Mouse (Mus musculus) myocyte (in vitro differentiated cells): ENCODE results near the gene Gm364. TPM values are rescaled to one million over a fixed set of nuclear protein-coding genes. Genes with fewer than 3 reads are reported as not detected.
A peak's percentile ranks its signal among the peaks of the same experiment; 100 is the strongest.

Experiments
- H3K27me3 ChIP-seq: one replicate; pipeline ENCODE4 v1.6.1; 2011; ENCODE audit not compliant: control insufficient read depth, insufficient read depth, insufficient read length
- H3K36me3 ChIP-seq: one replicate; pipeline ENCODE4 v1.6.1; 2011; ENCODE audit not compliant: control insufficient read depth, insufficient read depth
- H3K4me2 ChIP-seq: one replicate; pipeline ENCODE4 v1.6.1; 2011; ENCODE audit warnings: low read depth, control low read depth
- H3K4me3 ChIP-seq: one replicate; pipeline ENCODE4 v1.5.1; 2011; ENCODE audit warnings: mild to moderate bottlenecking, control low read depth, moderate library complexity
- H3K79me2 ChIP-seq: one replicate; pipeline ENCODE4 v1.6.1; 2011; ENCODE audit not compliant: control insufficient read depth, insufficient read depth
- H3ac ChIP-seq: one replicate; pipeline ENCODE4 v1.6.1; 2011; ENCODE audit not compliant: control insufficient read depth, insufficient read length
- CEBPB ChIP-seq: IDR thresholded peaks from 2 replicates; pipeline ENCODE4 v1.6.1; 2011; ENCODE audit warnings: mild to moderate bottlenecking, moderate library complexity; ENCODE audit not compliant: poor library complexity, insufficient read depth, severe bottlenecking
- E2F4 ChIP-seq: IDR thresholded peaks from one replicate; pipeline ENCODE4 v1.6.1; 2011; ENCODE audit warnings: mild to moderate bottlenecking, control low read depth, moderate library complexity; ENCODE audit not compliant: insufficient read depth
- MAX ChIP-seq: IDR thresholded peaks from one replicate; pipeline ENCODE4 v1.6.1; 2011; ENCODE audit warnings: low read depth, mild to moderate bottlenecking, control low read depth
- MYOD1 ChIP-seq, 3 experiments: IDR thresholded peaks; one replicate each; pipeline ENCODE4 v1.6.1; 2011; ENCODE audit warnings: control low read depth in 2 of 3, low read depth in 2 of 3, mild to moderate bottlenecking in 2 of 3, moderate library complexity in 1 of 3; ENCODE audit not compliant: insufficient read length in 2 of 3, control insufficient read depth in 1 of 3
- MYOG ChIP-seq, 3 experiments: IDR thresholded peaks; one replicate each; pipeline ENCODE4 v1.6.1; 2011; ENCODE audit warnings: control low read depth in 2 of 3, low read depth in 2 of 3, mild to moderate bottlenecking in 2 of 3; ENCODE audit not compliant: insufficient read length in 2 of 3, control insufficient read depth in 1 of 3, insufficient read depth in 1 of 3
- POLR2A ChIP-seq: IDR thresholded peaks from one replicate; pipeline ENCODE4 v1.6.1; 2011; ENCODE audit warnings: low read depth, mild to moderate bottlenecking, control low read depth, moderate library complexity; ENCODE audit not compliant: insufficient read length
- POLR2AphosphoS2 ChIP-seq: IDR thresholded peaks from one replicate; pipeline ENCODE4 v1.6.1; 2011; ENCODE audit warnings: low read depth, control low read depth; ENCODE audit not compliant: insufficient read length
- REST ChIP-seq: IDR thresholded peaks from one replicate; pipeline ENCODE4 v1.6.1; 2011; ENCODE audit warnings: mild to moderate bottlenecking, control low read depth, moderate library complexity; ENCODE audit not compliant: insufficient read depth, insufficient read length
- SRF ChIP-seq: IDR thresholded peaks from one replicate; pipeline ENCODE4 v1.6.1; 2011; ENCODE audit warnings: low read depth; ENCODE audit not compliant: control insufficient read depth, insufficient read length
- TCF12 ChIP-seq: IDR thresholded peaks from one replicate; pipeline ENCODE4 v1.6.1; 2011; ENCODE audit warnings: mild to moderate bottlenecking, control low read depth; ENCODE audit not compliant: poor library complexity, insufficient read depth, severe bottlenecking
- TCF3 ChIP-seq: IDR thresholded peaks from one replicate; pipeline ENCODE4 v1.6.1; 2011; ENCODE audit warnings: low read depth, control low read depth; ENCODE audit not compliant: insufficient read length
- USF1 ChIP-seq: IDR thresholded peaks from one replicate; pipeline ENCODE4 v1.6.1; 2011; ENCODE audit warnings: low read depth, mild to moderate bottlenecking, control low read depth, moderate library complexity
- polyA plus RNA-seq: library from polyadenylated mRNA; unstranded; fragments of >200 nt; fragmentation: generic; extraction: Trizol; gene quantifications from one replicate; pipeline ENCODE4 v1.2.1, GENCODE M21; 2012; ENCODE audit warnings: missing spikeins

Gm364 gene
- polyA plus RNA-seq, 1 experiment: 0.29 TPM

GRCm38 (mm10) chrX:57374029-57374428 lies 34.9 kb upstream of the Gm364 start:
- Histone ChIP-seq H3ac (no peak overlapping the region), H3K36me3 (no peaks in the 10 kb centered on the region), H3K79me2 (no peaks in the 10 kb centered on the region), H3K4me2 (no peak overlapping the region), H3K4me3 (no peak overlapping the region), H3K27me3 (no peaks in the 10 kb centered on the region)
- no peak for TF ChIP-seq REST
- TF ChIP-seq POLR2A: no peak
- TF ChIP-seq POLR2AphosphoS2: no peak
- TF ChIP-seq MAX: no peak

- Histone ChIP-seq H3ac (no peak overlapping the region), H3K4me3 (no peak overlapping the region), H3K27me3 (no peaks in the 10 kb centered on the region), H3K4me2 (no peak overlapping the region), H3K79me2 (no peaks in the 10 kb centered on the region), H3K36me3 (peaks cover 3% of the 10 kb centered on the region)
- no peak for TF ChIP-seq USF1
- no peak for TF ChIP-seq REST
- no peak for TF ChIP-seq POLR2AphosphoS2
- no peak for TF ChIP-seq POLR2A
- TF ChIP-seq SRF: no peak
- TF ChIP-seq CEBPB: no peak
- TF ChIP-seq MYOD1 (IDR thresholded peaks at IDR 0.05; ENCODE audit: control insufficient read depth in 1 of 3, insufficient read length in 2 of 3, low read depth in 2 of 3): no peak
- TF ChIP-seq MYOG (IDR thresholded peaks at IDR 0.05; ENCODE audit: control insufficient read depth in 1 of 3, insufficient read depth in 1 of 3, insufficient read length in 2 of 3, low read depth in 2 of 3): no peak
- no peak for TF ChIP-seq TCF3
- TF ChIP-seq TCF12: no peak
- no peak for TF ChIP-seq MAX
- TF ChIP-seq E2F4: no peak
These were observed 31.9 kb upstream of the Gm364 start for GRCm38 (mm10) chrX:57377096-57377495.

GRCm38 (mm10) chrX:57378579-57378978 lies 30.4 kb upstream of the Gm364 start:
- no peaks in the 10 kb centered on the region for H3K79me2 ChIP-seq
- no peak overlapping the region for H3ac ChIP-seq
- TF ChIP-seq MYOD1 (IDR thresholded peaks at IDR 0.05; ENCODE audit: control insufficient read depth in 1 of 3, insufficient read length in 2 of 3, low read depth in 2 of 3): no peak
- no peak for TF ChIP-seq MYOG (IDR thresholded peaks at IDR 0.05; ENCODE audit: control insufficient read depth in 1 of 3, insufficient read depth in 1 of 3, insufficient read length in 2 of 3, low read depth in 2 of 3)
- no peak for TF ChIP-seq TCF12
- peaks cover 7% of the 10 kb centered on the region for H3K36me3 ChIP-seq
- H3K4me2 ChIP-seq: no peak overlapping the region
- no peak overlapping the region for H3K4me3 ChIP-seq
- no peaks in the 10 kb centered on the region for H3K27me3 ChIP-seq

GRCm38 (mm10) chrX:57380915-57381314 lies 28.0 kb upstream of the Gm364 start:
- H3K36me3 ChIP-seq: peaks cover 11% of the 10 kb centered on the region
- no peak for TF ChIP-seq SRF
- no peak for TF ChIP-seq USF1
- TF ChIP-seq POLR2A: no peak
- no peak for TF ChIP-seq POLR2AphosphoS2
- TF ChIP-seq MYOD1 (IDR thresholded peaks at IDR 0.05; ENCODE audit: control insufficient read depth in 1 of 3, insufficient read length in 2 of 3, low read depth in 2 of 3): no peak
- TF ChIP-seq TCF12: no peak
- no peak for TF ChIP-seq REST
- TF ChIP-seq E2F4: no peak
- TF ChIP-seq TCF3: no peak
- no peak for TF ChIP-seq MAX
- TF ChIP-seq MYOG (IDR thresholded peaks at IDR 0.05; ENCODE audit: control insufficient read depth in 1 of 3, insufficient read depth in 1 of 3, insufficient read length in 2 of 3, low read depth in 2 of 3): no peak
- no peak for TF ChIP-seq CEBPB
- H3K4me3 ChIP-seq: no peak overlapping the region
- no peaks in the 10 kb centered on the region for H3K79me2 ChIP-seq
- no peaks in the 10 kb centered on the region for H3K27me3 ChIP-seq
- no peak overlapping the region for H3ac ChIP-seq
- H3K4me2 ChIP-seq: no peak overlapping the region

- H3K4me2 ChIP-seq: peak within 1 kb of the TSS; percentile 70
- H3ac ChIP-seq: no peak within 1 kb of the TSS
- TF ChIP-seq MYOG (IDR thresholded peaks at IDR 0.05; ENCODE audit: control insufficient read depth in 1 of 3, insufficient read depth in 1 of 3, insufficient read length in 2 of 3, low read depth in 2 of 3) (no peak), REST (no peak), POLR2AphosphoS2 (peak; percentile 84), E2F4 (no peak), USF1 (no peak), MYOD1 (IDR thresholded peaks at IDR 0.05; ENCODE audit: control insufficient read depth in 1 of 3, insufficient read length in 2 of 3, low read depth in 2 of 3) (no peak), POLR2A (peak; percentile 72), TCF3 (no peak), TCF12 (no peak), CEBPB (no peak)
- H3K4me3 ChIP-seq: peak within 1 kb of the TSS; percentile 85
- no peaks in the 10 kb centered on the region for H3K27me3 ChIP-seq
- peaks cover 3% of the 10 kb centered on the region for H3K36me3 ChIP-seq
- peaks cover 22% of the 10 kb centered on the region for H3K79me2 ChIP-seq
These were observed 16.3 kb upstream of the Gm364 start, which contains the start of gene Rbmx for GRCm38 (mm10) chrX:57392367-57393246. TSS of gene Rbmx (minus strand) at chrX:57393036.
